Mouse (Mus musculus): ENCODE results near the gene Lrrc8d.

- no peak for TF ChIP-seq POLR2A (IDR thresholded peaks at IDR 0.05; ENCODE audit: low read depth, low read length)
- no peak for TF ChIP-seq CTCF (conservative IDR thresholded peaks at IDR 0.05; ENCODE audit: insufficient read depth, insufficient read length, low read depth, low read length)
Observed at GRCm38 (mm10) chr5:105845041-105845440, 145.3 kb downstream of the Lrrc8d start.
